Mouse (Mus musculus): ENCODE measurements around the gene Mettl9.

GRCm38 (mm10) chr7:121002407-121002928 is 31.8 kb upstream of the Mettl9 start:
- no peak for TF ChIP-seq POLR2A (IDR thresholded peaks at IDR 0.05; ENCODE audit: borderline replicate concordance, low read depth, low read length)
- no peak for TF ChIP-seq CTCF (IDR thresholded peaks at IDR 0.05; ENCODE audit: low read depth, low read length)

Measured in bone marrow macrophage, adult 2 months (primary cell).